Mouse (Mus musculus) brain, embryonic 14.5 days (tissue): ENCODE data around the gene Pgm3.

ENCODE experiments used
- CTCF ChIP-seq: fragments of 200-500 bp; IDR thresholded peaks from 2 replicates; pipeline ENCODE4 v1.5.1; 2012; ENCODE audit warnings: inconsistent platforms, mild to moderate bottlenecking, moderate library complexity, borderline replicate concordance; ENCODE audit not compliant: insufficient read depth, insufficient read length; ENCODE audit errors: extremely low read depth
- POLR2A ChIP-seq: fragments of 200-500 bp; IDR thresholded peaks from 2 replicates; pipeline ENCODE4 v1.6.1; 2012; ENCODE audit warnings: mild to moderate bottlenecking, inconsistent platforms, borderline replicate concordance; ENCODE audit not compliant: poor library complexity, insufficient read depth, insufficient read length, severe bottlenecking; ENCODE audit errors: extremely low read depth

- TF ChIP-seq CTCF: no peak
- no peak for TF ChIP-seq POLR2A
Observed at GRCm38 (mm10) chr9:86534071-86534470, 37.6 kb downstream of the Pgm3 start.
